Mouse (Mus musculus) brain, embryonic 14.5 days (tissue): Measurements from ENCODE around the gene Irs1. TPM values are rescaled to one million over a fixed set of nuclear protein-coding genes. Genes with fewer than 3 reads are reported as not detected.

Experiments
- DNase-seq: peaks from one replicate; pipeline ENCODE4 v3.0.0-alpha.2; 2011; ENCODE audit warnings: low read depth
- CTCF ChIP-seq: fragments of 200-500 bp; IDR thresholded peaks from 2 replicates; pipeline ENCODE4 v1.5.1; 2012; ENCODE audit warnings: inconsistent platforms, mild to moderate bottlenecking, moderate library complexity, borderline replicate concordance; ENCODE audit not compliant: insufficient read depth, insufficient read length; ENCODE audit errors: extremely low read depth
- POLR2A ChIP-seq: fragments of 200-500 bp; IDR thresholded peaks from 2 replicates; pipeline ENCODE4 v1.6.1; 2012; ENCODE audit warnings: mild to moderate bottlenecking, inconsistent platforms, borderline replicate concordance; ENCODE audit not compliant: poor library complexity, insufficient read depth, insufficient read length, severe bottlenecking; ENCODE audit errors: extremely low read depth
- polyA plus RNA-seq: library from polyadenylated mRNA; depleted of rRNA; stranded (reverse); fragments of >200 nt; gene quantifications from 2 replicates; pipeline ENCODE4 v1.2.3, GENCODE M21; 2012; rRNA removed

The Irs1 gene
- polyA plus RNA-seq, 1 experiment, result 17.6 TPM

GRCm38 (mm10) chr1:82199918-82200317 is 91.3 kb downstream of the Irs1 start:
- DNase-seq, result peak; percentile 57
- no peak for TF ChIP-seq CTCF
- no peak for TF ChIP-seq POLR2A

- TF ChIP-seq CTCF (no peak), POLR2A (no peak)
- DNase-seq, result peak; percentile 27
These were observed 99.6 kb downstream of the Irs1 start for GRCm38 (mm10) chr1:82191579-82191978.

GRCm38 (mm10) chr1:82189516-82189915 is 101.7 kb downstream of the Irs1 start:
- peak; percentile 62 for DNase-seq
- TF ChIP-seq CTCF, result no peak
- TF ChIP-seq POLR2A, result no peak

GRCm38 (mm10) chr1:82188549-82189231 is 102.5 kb downstream of the Irs1 start:
- TF ChIP-seq POLR2A, result no peak
- no peak for TF ChIP-seq CTCF
- no peak for DNase-seq

GRCm38 (mm10) chr1:82183913-82184442 is 107.2 kb downstream of the Irs1 start:
- TF ChIP-seq POLR2A, result no peak
- TF ChIP-seq CTCF, result no peak
- DNase-seq, result no peak

Other genes starting within 250 kb of the Irs1 start
- gene Gm9747, start 58.3 kb downstream of the Irs1 start, polyA plus RNA-seq, result 0.05 and 0.15 TPM in 2 replicates
- 4.5 and 6.3 TPM in 2 replicates for gene Rhbdd1, start 25.0 kb upstream of the Irs1 start, polyA plus RNA-seq